Mouse (Mus musculus) ZHBTc4 (cell line): ENCODE results near the gene Nif3l1.

ENCODE experiments used
- DNase-seq: peaks from one replicate; pipeline ENCODE4 v3.0.0-alpha.2; 2011; ENCODE audit warnings: low read depth, low spot score

Nif3l1 gene

DNA sequence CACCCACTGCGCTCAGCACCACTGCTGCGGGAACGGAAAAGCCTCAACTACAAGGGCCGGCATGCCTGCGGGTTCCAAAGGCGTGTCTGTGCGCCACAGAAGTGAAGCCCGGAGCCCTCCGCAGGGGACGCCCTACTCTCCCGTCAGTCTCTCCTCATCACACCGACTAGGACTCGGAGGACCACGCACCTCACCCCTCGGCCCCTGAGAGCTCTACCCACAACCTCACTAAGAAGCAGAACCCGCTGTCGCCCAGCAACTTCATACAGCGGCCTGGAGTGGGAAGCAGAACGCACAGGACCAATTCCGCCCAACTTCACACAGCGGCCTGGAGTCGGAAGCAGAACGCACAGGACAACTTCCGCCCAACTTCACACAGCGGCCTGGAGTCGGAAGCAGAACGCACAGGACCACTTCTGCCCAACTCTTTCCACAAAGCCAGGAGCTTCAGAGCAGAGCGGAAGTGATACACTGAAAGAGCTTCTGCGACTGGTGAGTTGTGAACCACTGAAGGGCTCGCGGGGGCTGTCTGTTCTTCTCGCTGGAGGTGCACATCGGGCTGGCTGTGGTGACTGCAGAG, at the start of gene Nif3l1, which contains the start of gene Ppil3:
Gene Nif3l1 (plus strand): TSS at position 9 of the 580 bp plus-strand sequence.
Gene Ppil3 (minus strand): TSS at position 344 of the 580 bp plus-strand sequence.
- DNase-seq, result peak; percentile 94

DNA sequence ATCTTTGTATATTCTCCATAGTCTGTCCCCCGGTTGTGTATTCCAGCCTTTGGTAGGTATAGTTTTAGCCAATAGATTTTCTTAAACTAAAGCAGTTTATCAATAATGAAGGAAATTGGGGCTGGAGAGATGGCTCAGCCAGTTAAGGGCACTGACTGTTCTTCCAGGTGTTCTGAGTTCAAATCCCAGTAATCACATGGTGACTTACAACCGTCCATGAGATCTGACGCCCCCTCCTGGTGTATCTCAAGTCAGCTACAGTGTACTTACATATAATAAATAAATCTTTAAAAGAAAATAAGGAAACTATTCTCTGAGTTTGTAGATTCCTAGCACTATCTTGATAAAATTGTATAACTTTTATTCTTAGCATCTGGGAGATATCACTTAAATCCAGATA, 49.6 kb upstream of the Nif3l1 start:
- DNase-seq, result peak; percentile 62

DNA sequence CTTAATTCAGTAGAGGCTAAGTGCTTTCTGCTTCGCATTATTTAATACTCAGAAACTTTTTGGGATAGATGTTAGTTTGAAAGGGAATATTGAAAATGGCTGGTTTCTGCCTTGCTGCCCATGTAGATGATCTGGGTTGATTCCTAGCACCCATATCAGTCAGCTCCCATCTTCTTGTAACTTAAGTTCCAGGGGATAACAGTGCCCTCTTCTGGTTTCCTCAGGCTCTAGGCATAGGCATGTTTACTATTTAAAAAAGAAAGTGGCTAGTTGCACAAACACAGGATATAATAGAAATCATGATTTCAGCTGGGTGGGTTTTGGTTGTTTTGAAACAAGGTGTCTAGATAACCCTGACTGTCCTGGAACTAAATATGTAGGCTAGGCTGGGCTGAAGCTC, 48.8 kb upstream of the Nif3l1 start:
- DNase-seq, result peak; percentile 57

DNA sequence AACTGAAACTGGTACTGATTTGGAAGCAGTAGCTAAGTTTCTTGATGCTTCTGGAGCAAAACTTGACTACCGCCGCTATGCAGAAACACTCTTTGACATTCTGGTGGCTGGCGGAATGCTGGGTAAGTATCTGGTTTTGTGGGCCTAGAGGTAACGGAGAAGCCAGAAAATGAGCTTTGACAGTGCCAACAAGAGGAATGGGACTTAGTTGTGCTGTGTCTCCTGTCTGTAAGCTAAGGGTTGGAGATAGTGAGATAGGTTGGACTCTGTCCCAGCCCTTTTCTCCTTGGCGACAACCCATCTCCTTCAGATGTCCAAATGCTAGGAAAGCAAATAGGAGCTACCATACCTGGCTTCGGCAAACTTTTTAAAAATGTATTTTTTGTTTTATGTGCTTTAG, 47.2 kb upstream of the Nif3l1 start:
- no peak for DNase-seq

DNA sequence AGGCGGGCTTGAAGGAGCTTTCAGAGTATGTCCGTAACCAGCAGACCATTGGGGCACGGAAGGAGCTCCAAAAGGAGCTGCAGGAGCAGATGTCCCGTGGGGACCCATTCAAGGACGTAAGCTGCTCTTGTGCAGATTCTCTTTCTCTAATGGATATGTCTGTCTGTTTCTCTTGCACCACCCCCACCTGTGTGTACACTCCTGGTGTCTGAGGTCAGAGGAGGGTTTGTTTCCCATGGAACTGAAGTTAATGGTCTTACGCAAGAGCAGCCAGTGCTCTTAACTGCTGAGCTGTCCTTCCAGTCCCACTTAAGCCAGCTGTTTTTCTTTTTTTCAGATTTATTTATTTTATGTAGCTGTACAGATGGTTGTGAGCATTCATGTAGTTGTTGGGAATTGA, 43.6 kb upstream of the Nif3l1 start:
- DNase-seq, result no peak

DNA sequence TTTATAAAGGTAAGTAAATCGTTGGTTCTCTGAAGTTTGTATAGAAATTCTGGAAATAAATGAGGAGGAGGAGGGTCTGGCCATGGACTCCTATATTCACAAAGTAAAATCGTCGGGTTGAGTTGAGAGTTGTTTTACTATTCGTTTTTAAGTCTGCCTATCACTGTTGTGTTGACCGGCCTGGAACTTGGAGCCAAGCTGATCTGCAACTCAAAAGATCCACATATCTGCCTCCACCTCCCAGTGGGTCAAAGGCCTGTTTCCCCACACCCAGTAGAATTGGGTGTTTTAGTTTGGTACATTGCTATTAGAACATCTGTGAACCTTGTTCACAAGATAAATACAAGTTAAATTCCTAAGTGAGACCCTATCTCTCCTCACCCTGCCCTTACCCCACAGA, 41.2 kb upstream of the Nif3l1 start:
- no peak for DNase-seq

DNA sequence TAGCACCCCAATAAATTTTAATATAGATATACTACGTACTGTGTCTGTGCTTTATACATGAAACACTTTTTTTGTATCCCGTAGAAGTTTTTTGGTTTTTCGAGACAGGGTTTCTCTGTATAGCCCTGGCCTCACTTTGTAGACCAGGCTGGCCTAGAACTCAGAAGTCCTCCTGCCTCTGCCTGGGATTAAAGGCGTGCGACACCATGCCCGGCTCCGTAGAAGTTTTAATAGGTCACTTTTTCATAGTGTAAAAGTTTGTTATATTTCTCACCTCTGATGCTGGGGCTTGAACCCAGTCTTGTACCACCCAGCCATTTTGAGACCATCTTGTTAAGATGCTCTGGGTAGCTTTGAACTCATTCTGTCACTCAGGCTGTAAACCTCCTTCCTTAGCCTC, 37.6 kb upstream of the Nif3l1 start:
- no peak for DNase-seq

DNA sequence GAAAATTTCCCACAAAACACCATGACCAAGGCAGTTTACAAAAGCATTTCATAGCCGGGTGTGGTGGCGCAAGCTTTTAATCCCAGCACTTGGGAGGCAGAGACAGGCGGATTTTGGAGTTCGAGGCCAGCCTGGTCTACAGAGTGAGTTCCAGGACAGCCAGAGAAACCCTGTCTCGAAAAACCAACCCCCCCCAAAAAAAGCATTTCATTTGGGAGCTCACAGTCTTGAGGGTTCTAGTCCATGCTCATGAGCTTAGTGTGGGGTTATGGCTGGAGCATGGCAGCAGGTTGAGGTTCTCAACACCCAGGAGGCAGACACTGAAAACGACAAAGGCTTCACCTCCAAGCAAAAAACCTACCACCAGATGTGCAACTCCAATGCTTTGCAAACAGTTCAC, 36.8 kb upstream of the Nif3l1 start:
- no peak for DNase-seq

DNA sequence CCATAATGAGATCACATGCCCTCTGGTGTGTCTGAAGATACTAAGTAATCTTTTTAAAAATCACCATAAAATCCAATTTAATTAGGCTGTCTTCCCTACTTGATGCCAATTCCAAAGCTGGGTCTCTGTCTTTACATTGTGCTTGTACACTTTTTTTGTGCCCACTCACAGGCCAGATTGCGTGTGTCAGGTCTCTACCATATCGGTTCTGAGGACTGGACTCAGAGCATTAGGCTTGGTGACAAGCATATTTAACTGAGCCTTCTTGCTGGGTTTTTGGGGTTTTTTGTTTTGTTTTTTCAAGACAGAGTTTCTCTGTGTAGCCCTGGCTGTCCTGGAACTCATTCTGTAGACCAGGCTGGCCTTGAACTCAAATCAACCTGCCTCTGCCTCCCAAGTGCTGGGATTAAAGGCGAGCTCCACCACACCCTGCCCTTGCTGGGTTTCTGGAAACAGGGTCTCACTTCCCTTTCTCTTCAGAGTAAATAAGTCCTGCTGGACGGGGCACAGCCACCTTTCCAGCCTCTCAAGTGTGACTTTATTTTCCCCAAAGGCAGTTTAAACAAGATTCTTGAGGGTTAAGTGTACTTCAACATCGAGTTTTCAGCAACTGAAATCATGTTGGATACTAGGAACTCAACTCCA, 35.3 kb upstream of the Nif3l1 start:
- DNase-seq, result no peak

DNA sequence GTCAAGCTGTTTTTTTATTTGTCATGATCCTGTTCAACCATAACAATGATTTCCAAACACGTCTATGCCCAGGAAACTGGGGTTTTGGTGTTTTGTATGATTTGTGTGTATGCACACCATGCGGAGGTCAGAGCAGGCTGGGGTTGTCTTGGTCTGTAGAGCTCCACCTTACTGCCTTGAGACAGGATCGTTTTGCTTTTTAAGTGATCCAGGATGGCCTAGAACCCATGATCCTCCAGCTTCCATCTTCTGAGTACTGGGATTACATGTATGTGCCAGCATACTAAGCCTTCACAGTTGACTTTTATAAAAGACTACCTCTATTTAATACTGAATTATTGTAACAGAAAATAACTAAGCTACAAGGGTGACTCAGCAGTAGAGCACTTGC, 34.8 kb upstream of the Nif3l1 start:
- DNase-seq, result no peak

DNA sequence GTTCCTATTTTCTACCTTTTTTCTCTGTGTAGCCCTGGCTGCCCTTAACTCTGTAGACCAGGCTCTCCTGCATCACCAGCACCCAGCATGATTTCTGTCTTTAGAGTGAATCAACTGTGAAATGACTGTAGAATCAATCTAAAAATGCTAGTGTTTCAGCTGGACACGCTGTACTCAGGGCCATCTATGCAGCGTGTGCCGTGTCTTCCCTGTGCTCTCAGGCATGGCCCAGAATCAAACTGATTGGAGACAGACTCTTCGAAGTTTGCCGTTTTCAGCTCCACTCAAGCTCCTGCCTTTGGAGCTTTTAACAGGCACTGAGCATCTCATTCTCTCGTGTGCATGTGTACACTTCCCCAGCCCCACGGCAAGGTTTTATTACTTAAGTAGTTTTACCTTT, 34.2 kb upstream of the Nif3l1 start:
- no peak for DNase-seq

DNA sequence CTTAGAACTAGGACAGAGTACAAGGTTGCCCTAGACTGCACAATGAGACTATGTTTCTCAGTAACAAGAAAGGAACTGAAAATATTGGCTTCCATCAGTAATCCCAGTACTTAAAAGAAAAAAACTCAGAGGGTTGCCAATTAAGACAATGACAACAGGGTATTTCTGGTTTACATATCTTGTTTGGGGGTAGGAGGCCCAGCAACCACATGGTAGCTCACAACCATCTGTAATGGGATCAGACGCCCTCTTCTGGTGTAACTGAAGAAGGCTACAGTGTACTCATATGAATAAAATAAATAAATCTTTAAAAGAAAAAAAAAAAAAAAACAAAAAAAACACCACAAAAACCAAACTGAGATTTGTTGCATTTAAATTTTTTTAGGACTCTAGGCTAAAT, 29.5 kb upstream of the Nif3l1 start:
- DNase-seq, result no peak

DNA sequence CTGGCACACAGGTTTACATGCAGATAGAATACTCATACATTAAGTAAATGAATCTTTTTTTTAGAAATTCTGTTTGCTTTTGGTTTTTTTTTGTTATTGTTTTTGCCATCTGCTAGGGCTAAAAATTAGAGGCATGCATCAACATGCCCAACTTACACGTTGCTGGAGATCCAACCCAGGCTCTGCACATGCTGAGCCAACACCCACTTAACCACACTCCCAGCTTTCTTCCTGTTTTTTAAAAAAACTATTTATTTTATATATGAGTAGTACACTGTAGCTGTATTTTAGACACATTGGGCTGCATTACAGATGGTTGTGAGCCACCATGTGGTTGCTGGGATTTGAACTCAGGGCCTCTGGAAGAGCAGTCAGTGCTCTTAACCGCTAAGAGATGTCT, 28.9 kb upstream of the Nif3l1 start:
- no peak for DNase-seq

DNA sequence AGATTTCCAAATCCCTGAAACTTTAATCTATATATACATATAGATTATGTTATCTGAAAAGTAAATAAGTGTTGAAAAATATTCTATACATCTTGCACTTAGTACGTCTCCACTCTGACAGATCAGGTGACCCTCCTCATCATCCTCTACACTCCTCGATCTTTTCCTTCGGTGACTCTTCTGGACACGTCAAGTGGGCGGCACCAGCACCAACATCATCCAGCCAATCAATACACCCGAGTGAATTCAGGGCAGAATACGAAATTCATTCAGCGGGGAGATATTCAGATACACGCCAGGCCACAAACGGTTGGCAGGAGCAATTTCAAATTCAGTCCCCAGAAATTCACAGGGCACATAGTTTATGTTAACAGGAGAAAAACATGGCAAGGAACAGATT, 24.9 kb upstream of the Nif3l1 start:
- DNase-seq, result peak; percentile 60

DNA sequence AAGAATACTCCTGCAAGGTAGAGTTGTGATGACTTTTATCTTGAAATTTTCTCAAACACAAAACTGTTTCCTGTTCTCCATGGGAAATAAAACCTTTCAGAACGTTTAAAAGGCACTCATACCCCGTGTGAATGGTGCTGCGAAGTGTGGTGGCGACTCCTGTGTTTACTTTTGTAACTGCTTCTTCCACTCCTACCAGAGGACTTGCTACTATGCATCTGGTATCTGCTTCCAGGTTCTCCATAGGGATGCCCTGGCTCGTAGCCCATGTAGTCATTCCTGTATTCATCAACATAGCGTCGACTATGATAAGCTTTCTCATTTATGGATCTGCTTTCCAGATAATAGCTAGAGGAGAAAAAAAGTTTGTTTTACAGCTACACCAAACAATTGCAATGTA, 24.0 kb upstream of the Nif3l1 start:
- DNase-seq, result peak; percentile 67

DNA sequence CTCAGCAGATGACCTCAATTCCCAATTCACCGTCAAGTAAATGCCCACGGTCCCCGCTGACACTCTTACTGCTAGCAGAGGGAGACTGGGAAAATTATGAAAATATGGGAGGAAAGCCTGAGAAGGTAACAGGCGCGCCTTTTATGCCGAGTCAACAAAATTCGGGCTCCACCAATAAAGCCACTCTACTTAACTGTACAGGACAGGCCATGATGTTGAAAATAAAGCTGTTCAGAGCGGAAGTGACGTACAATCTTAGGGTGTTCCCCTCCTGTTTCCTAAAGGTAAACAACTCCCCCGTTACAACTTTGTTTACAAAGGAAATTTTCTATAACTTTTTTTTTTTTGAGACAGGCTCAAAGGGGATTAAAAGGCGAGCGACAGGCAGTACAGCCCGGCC, 22.1 kb upstream of the Nif3l1 start:
- peak; percentile 71 for DNase-seq

DNA sequence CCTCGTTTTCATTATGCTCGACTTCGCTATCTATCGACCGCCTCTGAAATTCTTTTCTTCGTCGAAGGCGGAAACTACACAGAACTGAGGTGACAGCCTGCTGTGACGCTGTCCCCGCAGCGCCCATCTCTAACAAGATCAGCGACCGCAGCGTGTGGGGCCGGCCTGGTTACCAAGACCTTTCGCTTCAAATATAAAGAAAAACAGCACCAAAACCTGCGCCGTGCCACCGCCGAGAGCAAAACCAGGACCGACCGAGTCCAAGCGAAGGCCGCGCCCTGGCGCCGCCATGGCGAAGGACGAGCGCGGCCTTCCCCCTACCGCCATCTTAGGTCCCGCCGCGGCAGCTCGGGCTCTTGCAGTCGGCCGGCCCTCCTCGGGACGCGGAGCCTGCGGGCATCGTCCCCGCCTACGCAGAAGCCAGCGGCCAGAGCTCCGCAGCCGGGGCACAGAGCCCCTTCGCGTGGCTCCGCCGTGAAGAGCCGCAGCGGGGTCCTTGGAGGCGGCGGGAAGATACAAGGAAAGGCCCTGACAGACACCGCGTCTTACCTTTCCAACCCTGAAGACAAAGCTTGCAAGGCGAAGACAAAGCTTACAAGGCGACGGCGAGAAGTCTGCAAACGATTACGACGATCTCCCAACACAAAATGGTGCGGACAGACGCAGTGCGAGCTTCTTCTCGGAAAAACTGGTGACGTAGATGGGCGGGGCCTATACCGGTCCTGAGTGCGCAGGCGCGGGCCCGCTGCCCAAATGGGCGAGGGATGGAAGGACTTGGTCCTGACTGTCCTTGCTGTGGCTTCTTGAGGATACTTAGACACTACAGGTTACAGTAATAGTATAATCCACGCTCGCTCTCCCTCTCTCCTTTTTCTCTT, 21.3 kb upstream of the Nif3l1 start, which contains the start of gene Clk1:
Gene Clk1 (minus strand): TSS at position 696 of the 878 bp plus-strand sequence.
- peak; percentile 94 for DNase-seq

DNA sequence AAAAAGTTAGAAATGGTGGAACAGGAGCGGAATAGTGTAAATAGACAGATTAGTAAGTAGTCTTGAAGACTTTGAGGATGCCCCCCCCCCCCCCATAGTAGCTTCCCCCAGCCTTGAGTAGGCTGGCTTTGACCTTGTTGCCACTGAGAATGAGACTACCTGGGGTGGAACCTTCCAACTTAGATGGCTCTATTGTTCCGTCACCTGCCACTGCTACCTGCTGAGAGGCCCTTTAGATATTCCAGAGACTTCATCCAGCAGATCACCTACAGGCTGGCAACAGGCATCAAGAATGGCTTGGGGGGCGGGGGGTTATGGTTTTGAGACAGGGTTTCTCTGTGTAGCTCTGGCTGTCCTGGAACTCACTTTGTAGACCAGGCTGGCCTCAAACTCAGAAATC, 20.4 kb upstream of the Nif3l1 start:
- peak; percentile 85 for DNase-seq

DNA sequence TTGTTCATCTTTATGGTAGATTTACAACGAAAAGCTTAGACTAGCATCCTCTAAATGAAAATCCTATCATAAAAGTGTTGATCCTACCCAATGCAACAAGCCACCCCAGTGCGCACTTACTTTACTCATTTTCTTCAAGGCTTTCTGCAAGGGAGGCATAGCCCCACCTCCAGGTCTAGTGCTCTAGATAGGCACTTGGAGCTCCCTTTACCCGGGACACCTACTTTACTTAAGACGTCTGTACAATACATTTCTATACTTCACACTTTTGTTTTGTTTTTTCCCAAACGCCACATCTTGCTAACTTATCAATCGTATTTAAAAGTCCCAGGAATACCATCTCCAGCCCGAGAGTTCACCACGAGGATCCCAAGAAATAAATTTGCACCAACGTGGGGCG, 260 bp upstream of the Nif3l1 start:
- DNase-seq, result no peak

DNA sequence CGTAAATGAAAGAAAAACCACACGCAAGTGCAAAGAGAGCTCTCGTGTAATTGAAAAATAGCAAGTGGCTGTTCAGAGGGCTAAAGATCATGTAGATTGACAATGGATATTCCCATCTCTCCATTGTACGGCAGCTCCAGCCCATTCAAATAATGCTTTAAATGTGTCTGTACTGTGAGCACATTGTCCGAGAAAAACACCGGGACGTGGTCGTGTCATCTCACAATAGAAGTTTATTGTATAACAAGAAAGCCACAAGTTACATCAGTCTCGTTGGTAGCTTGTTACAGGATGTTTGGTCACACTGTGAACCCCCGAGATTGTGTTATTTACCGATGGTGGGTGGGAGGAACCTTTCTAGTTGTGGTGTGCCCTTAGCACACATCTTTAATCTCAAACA, 910 bp downstream of the Nif3l1 start:
- DNase-seq, result no peak

DNA sequence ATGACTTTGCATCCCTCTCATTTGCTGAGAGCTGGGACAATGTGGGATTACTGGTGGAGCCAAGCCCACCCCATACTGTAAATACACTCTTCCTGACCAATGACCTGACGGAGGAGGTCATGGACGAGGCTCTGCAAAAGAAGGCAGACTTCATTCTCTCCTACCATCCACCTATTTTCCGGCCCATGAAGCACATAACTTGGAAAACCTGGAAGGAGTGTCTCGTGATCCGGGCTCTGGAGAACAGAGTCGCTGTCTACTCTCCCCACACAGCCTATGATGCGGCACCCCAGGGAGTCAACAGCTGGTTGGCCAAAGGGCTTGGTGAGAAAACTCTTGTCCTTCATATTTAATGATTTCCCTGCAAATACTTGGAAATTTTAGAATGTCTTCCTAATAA, 2.8 kb downstream of the Nif3l1 start:
- DNase-seq, result no peak

DNA sequence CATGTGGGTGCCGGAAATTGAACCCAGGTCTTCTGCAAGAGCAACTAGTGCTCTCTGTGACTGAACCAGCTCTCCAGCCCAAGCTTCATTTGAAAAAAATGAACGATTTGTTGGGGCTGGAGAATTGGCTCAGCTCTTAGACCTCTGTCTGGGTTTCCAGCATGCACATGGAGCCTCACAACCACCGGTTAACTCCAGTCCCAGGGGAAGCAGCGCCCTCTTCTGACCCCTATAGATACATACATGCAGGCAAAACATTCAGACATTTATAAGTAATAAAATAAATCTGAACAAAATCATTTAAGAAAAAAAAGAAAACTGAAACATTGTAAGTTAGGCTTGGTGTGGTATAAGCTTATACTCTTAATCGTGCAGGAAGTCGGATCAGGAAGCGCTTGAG, 3.4 kb downstream of the Nif3l1 start:
- DNase-seq, result peak; percentile 48

DNA sequence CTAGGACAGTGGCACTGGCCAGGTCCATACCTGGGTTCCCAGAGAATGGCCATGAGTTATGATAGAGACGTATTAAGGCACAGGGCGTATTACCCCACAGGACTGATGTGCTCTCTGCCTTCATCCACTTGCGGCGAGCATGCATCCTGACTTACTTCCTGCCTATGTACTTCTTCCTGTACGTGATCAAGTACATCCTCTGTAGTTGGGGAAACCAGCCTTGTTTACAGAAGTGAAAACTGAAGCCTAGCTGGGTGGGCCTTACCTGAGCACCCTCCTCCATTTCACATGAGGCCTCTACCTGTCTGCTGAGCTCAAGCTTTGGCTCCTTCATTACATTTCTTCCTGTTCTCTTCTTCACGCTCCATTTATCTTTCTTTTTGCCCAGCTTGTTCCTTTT, 9.4 kb downstream of the Nif3l1 start:
- no peak for DNase-seq
